Mouse (Mus musculus): ENCODE results near the gene Tsks. TPM values are rescaled to one million over a fixed set of nuclear protein-coding genes. Genes with fewer than 3 reads are reported as not detected.

The Tsks gene
- not detected in 2 replicates for total RNA-seq (2015; ENCODE audit: low replicate concordance)
- total RNA-seq (2017; ENCODE audit: low replicate concordance): not detected in 2 replicates

GRCm38 (mm10) chr7:44942904-44943303 is at the start of gene Tsks:
Tsks (plus strand) TSS chr7:44943204.
- ATAC-seq (replicated peaks; ENCODE audit: low FRiP score, poor library complexity, severe bottlenecking): 0 out of 2 replicates have a peak, but pooled peaks have one; percentile 3

GRCm38 (mm10) chr7:44894175-44894574 is 48.8 kb upstream of the Tsks start:
- no peak for ATAC-seq (replicated peaks; ENCODE audit: low FRiP score, poor library complexity, severe bottlenecking)

- no peak for ATAC-seq (replicated peaks; ENCODE audit: low FRiP score, poor library complexity, severe bottlenecking)
Measured at GRCm38 (mm10) chr7:44895206-44895592, 47.8 kb upstream of the Tsks start.

GRCm38 (mm10) chr7:44895593-44896434 is 47.2 kb upstream of the Tsks start, which contains the start of gene Fuz:
Fuz (plus strand) TSS chr7:44896079.
- peak; percentile 64 for ATAC-seq (replicated peaks; ENCODE audit: low FRiP score, poor library complexity, severe bottlenecking)

GRCm38 (mm10) chr7:44896499-44896898 is 46.5 kb upstream of the Tsks start:
- no peak for ATAC-seq (replicated peaks; ENCODE audit: low FRiP score, poor library complexity, severe bottlenecking)

GRCm38 (mm10) chr7:44898607-44899006 is 44.4 kb upstream of the Tsks start:
- no peak for ATAC-seq (replicated peaks; ENCODE audit: low FRiP score, poor library complexity, severe bottlenecking)

GRCm38 (mm10) chr7:44900632-44901031 is 42.4 kb upstream of the Tsks start:
- no peak for ATAC-seq (replicated peaks; ENCODE audit: low FRiP score, poor library complexity, severe bottlenecking)

GRCm38 (mm10) chr7:44901230-44901722 is 41.7 kb upstream of the Tsks start:
- ATAC-seq (replicated peaks; ENCODE audit: low FRiP score, poor library complexity, severe bottlenecking): peak; percentile 53

- ATAC-seq (replicated peaks; ENCODE audit: low FRiP score, poor library complexity, severe bottlenecking): no peak
Measured at GRCm38 (mm10) chr7:44905430-44905829, 37.6 kb upstream of the Tsks start.

- no peak for ATAC-seq (replicated peaks; ENCODE audit: low FRiP score, poor library complexity, severe bottlenecking)
Measured at GRCm38 (mm10) chr7:44908706-44909476, 34.1 kb upstream of the Tsks start.

- ATAC-seq (replicated peaks; ENCODE audit: low FRiP score, poor library complexity, severe bottlenecking): no peak
Measured at GRCm38 (mm10) chr7:44914396-44914795, 28.6 kb upstream of the Tsks start.

GRCm38 (mm10) chr7:44915314-44915713 is 27.7 kb upstream of the Tsks start:
- ATAC-seq (replicated peaks; ENCODE audit: low FRiP score, poor library complexity, severe bottlenecking): no peak

- no peak for ATAC-seq (replicated peaks; ENCODE audit: low FRiP score, poor library complexity, severe bottlenecking)
Measured at GRCm38 (mm10) chr7:44916191-44916590, 26.8 kb upstream of the Tsks start.

GRCm38 (mm10) chr7:44916881-44917280 is 26.1 kb upstream of the Tsks start:
- ATAC-seq (replicated peaks; ENCODE audit: low FRiP score, poor library complexity, severe bottlenecking): no peak

GRCm38 (mm10) chr7:44918219-44918618 is 24.8 kb upstream of the Tsks start:
- peak; percentile 80 for ATAC-seq (replicated peaks; ENCODE audit: low FRiP score, poor library complexity, severe bottlenecking)

GRCm38 (mm10) chr7:44919127-44919526 is 23.9 kb upstream of the Tsks start:
- no peak for ATAC-seq (replicated peaks; ENCODE audit: low FRiP score, poor library complexity, severe bottlenecking)

- ATAC-seq (replicated peaks; ENCODE audit: low FRiP score, poor library complexity, severe bottlenecking): peak; percentile 67
Measured at GRCm38 (mm10) chr7:44922530-44922929, 20.5 kb upstream of the Tsks start.

- ATAC-seq (replicated peaks; ENCODE audit: low FRiP score, poor library complexity, severe bottlenecking): no peak
Measured at GRCm38 (mm10) chr7:44925468-44925867, 17.5 kb upstream of the Tsks start.

GRCm38 (mm10) chr7:44928570-44928969 is 14.4 kb upstream of the Tsks start:
- ATAC-seq (replicated peaks; ENCODE audit: low FRiP score, poor library complexity, severe bottlenecking): no peak
